Mouse (Mus musculus): ENCODE data around the gene Tfap4. TPM values are rescaled to one million over a fixed set of nuclear protein-coding genes. Genes with fewer than 3 reads are reported as not detected.

The Tfap4 gene
- total RNA-seq, 2 experiments from 2014 or later = 31.4 to 69.9 TPM

- ATAC-seq (replicated peaks; ENCODE audit: low FRiP score, low TSS enrichment, poor library complexity, severe bottlenecking) = no peak
Observed at GRCm38 (mm10) chr16:4558980-4559631, 548 bp downstream of the Tfap4 start.

GRCm38 (mm10) chr16:4558384-4558979 lies 1.2 kb downstream of the Tfap4 start:
- ATAC-seq (replicated peaks; ENCODE audit: low FRiP score, low TSS enrichment, poor library complexity, severe bottlenecking) = peak; percentile 76

GRCm38 (mm10) chr16:4557949-4558348 lies 1.7 kb downstream of the Tfap4 start:
- peak; percentile 67 for ATAC-seq (replicated peaks; ENCODE audit: low FRiP score, low TSS enrichment, poor library complexity, severe bottlenecking)

- no peak for ATAC-seq (replicated peaks; ENCODE audit: low FRiP score, low TSS enrichment, poor library complexity, severe bottlenecking)
Observed at GRCm38 (mm10) chr16:4557085-4557484, 2.6 kb downstream of the Tfap4 start.

- no peak for ATAC-seq (replicated peaks; ENCODE audit: low FRiP score, low TSS enrichment, poor library complexity, severe bottlenecking)
Observed at GRCm38 (mm10) chr16:4555555-4555954, 4.1 kb downstream of the Tfap4 start.

GRCm38 (mm10) chr16:4552829-4553550 lies 6.7 kb downstream of the Tfap4 start:
- ATAC-seq (replicated peaks; ENCODE audit: low FRiP score, low TSS enrichment, poor library complexity, severe bottlenecking) = peak; percentile 31

- no peak for ATAC-seq (replicated peaks; ENCODE audit: low FRiP score, low TSS enrichment, poor library complexity, severe bottlenecking)
Observed at GRCm38 (mm10) chr16:4551885-4552284, 7.8 kb downstream of the Tfap4 start.

- peak; percentile 70 for ATAC-seq (replicated peaks; ENCODE audit: low FRiP score, low TSS enrichment, poor library complexity, severe bottlenecking)
Observed at GRCm38 (mm10) chr16:4551056-4551455, 8.6 kb downstream of the Tfap4 start.

- ATAC-seq (replicated peaks; ENCODE audit: low FRiP score, low TSS enrichment, poor library complexity, severe bottlenecking) = no peak
Observed at GRCm38 (mm10) chr16:4548953-4549688, 10.5 kb downstream of the Tfap4 start.

GRCm38 (mm10) chr16:4547611-4548010 lies 12.0 kb downstream of the Tfap4 start:
- ATAC-seq (replicated peaks; ENCODE audit: low FRiP score, low TSS enrichment, poor library complexity, severe bottlenecking) = no peak

- ATAC-seq (replicated peaks; ENCODE audit: low FRiP score, low TSS enrichment, poor library complexity, severe bottlenecking) = no peak
Observed at GRCm38 (mm10) chr16:4546838-4547237, 12.8 kb downstream of the Tfap4 start.

- no peak for ATAC-seq (replicated peaks; ENCODE audit: low FRiP score, low TSS enrichment, poor library complexity, severe bottlenecking)
Observed at GRCm38 (mm10) chr16:4544845-4545244, 14.8 kb downstream of the Tfap4 start.

GRCm38 (mm10) chr16:4543266-4543665 lies 16.4 kb downstream of the Tfap4 start:
- no peak for ATAC-seq (replicated peaks; ENCODE audit: low FRiP score, low TSS enrichment, poor library complexity, severe bottlenecking)

- ATAC-seq (replicated peaks; ENCODE audit: low FRiP score, low TSS enrichment, poor library complexity, severe bottlenecking) = no peak
Observed at GRCm38 (mm10) chr16:4542236-4542774, 17.3 kb downstream of the Tfap4 start.

GRCm38 (mm10) chr16:4541501-4542198 lies 18.0 kb downstream of the Tfap4 start, which contains the start of gene Srl:
TSS of gene Srl (minus strand) at chr16:4541816.
- peak; percentile 97 for ATAC-seq (replicated peaks; ENCODE audit: low FRiP score, low TSS enrichment, poor library complexity, severe bottlenecking)

GRCm38 (mm10) chr16:4541033-4541432 lies 18.6 kb downstream of the Tfap4 start:
- ATAC-seq (replicated peaks; ENCODE audit: low FRiP score, low TSS enrichment, poor library complexity, severe bottlenecking) = no peak

GRCm38 (mm10) chr16:4540064-4540775 lies 19.4 kb downstream of the Tfap4 start:
- ATAC-seq (replicated peaks; ENCODE audit: low FRiP score, low TSS enrichment, poor library complexity, severe bottlenecking) = no peak

- ATAC-seq (replicated peaks; ENCODE audit: low FRiP score, low TSS enrichment, poor library complexity, severe bottlenecking) = no peak
Observed at GRCm38 (mm10) chr16:4539521-4539920, 20.1 kb downstream of the Tfap4 start.

Measured in megakaryocyte-erythroid progenitor cell, adult 5-6 weeks (primary cell).